Mouse (Mus musculus) embryonic facial prominence, embryonic 11.5 days (tissue): ENCODE measurements around the gene Mri1. TPM values are rescaled to one million over a fixed set of nuclear protein-coding genes. Genes with fewer than 3 reads are reported as not detected.
"Not testable (repeated sequence)": the region's sequence is repeated elsewhere in the genome, so short reads cannot be mapped to it uniquely, and the experiment has no call there.

Source experiments
- ATAC-seq: fragments of 200-750 bp; cut with Nextera tagmentation; replicated peaks from 2 replicates; pipeline ENCODE4 v1.8.0; 2017; ENCODE audit warnings: low read depth; ENCODE audit not compliant: insufficient number of reproducible peaks, low FRiP score, low TSS enrichment
- DNase-seq: peaks from one replicate; pipeline ENCODE4 v3.0.0-alpha.2; 2015; ENCODE audit warnings: low spot score
- H3K27ac ChIP-seq: fragments of 300-500 bp; sonication (generic); replicated peaks from 2 replicates; pipeline ENCODE4 v1.5.1; 2014; ENCODE audit warnings: mild to moderate bottlenecking, low read depth, low read length, control low read depth
- H3K27me3 ChIP-seq: fragments of 300-500 bp; sonication (generic); 2 replicates; pipeline ENCODE4 v1.6.1; 2014; ENCODE audit warnings: mild to moderate bottlenecking, low read length, moderate library complexity, mixed read lengths; ENCODE audit not compliant: control insufficient read depth, insufficient read depth
- H3K36me3 ChIP-seq: fragments of 300-500 bp; sonication (generic); replicated peaks from 2 replicates; pipeline ENCODE4 v1.6.1; 2014; ENCODE audit warnings: low read depth, mild to moderate bottlenecking, low read length, moderate library complexity, mixed read lengths; ENCODE audit not compliant: control insufficient read depth, insufficient read depth
- H3K4me1 ChIP-seq: fragments of 300-500 bp; sonication (generic); 2 replicates; pipeline ENCODE4 v1.6.1; 2014; ENCODE audit warnings: low read length, mixed read lengths; ENCODE audit not compliant: control insufficient read depth, insufficient read depth
- H3K4me2 ChIP-seq: fragments of 300-500 bp; sonication (generic); 2 replicates; pipeline ENCODE4 v1.6.1; 2014; ENCODE audit warnings: low read depth, mild to moderate bottlenecking, control low read depth, low read length, moderate library complexity
- H3K4me3 ChIP-seq: fragments of 300-500 bp; sonication (generic); 2 replicates; pipeline ENCODE4 v1.5.1; 2014; ENCODE audit warnings: low read depth, low read length, control low read depth
- H3K9ac ChIP-seq: fragments of 300-500 bp; sonication (generic); replicated peaks from 2 replicates; pipeline ENCODE4 v1.6.1; 2014; ENCODE audit warnings: mild to moderate bottlenecking, control low read depth, low read length
- H3K9me3 ChIP-seq: fragments of 300-500 bp; sonication (generic); replicated peaks from 2 replicates; pipeline ENCODE4 v1.6.1; 2016; ENCODE audit warnings: mild to moderate bottlenecking, low read length, inconsistent platforms, mixed read lengths; ENCODE audit not compliant: control insufficient read depth
- WGBS: fragments of 180-500 bp; shearing (Covaris S2); extraction: QIAGEN DNeasy Blood & Tissue Kit; methylation state at CpG from one replicate; pipeline ENCODE4 v1.1.7; 2014; 5-methylcytosine and 5-hydroxymethylcytosine counted together
- polyA plus RNA-seq: library from polyadenylated mRNA; unstranded; fragments of >200 nt; fragmentation: Nextera tagmentation; extraction: Ambion mirVana; gene quantifications from 2 replicates; pipeline ENCODE4 v1.2.1, GENCODE M21; 2014

Gene Mri1
- 50.6 and 54.1 TPM in 2 replicates for polyA plus RNA-seq

DNA sequence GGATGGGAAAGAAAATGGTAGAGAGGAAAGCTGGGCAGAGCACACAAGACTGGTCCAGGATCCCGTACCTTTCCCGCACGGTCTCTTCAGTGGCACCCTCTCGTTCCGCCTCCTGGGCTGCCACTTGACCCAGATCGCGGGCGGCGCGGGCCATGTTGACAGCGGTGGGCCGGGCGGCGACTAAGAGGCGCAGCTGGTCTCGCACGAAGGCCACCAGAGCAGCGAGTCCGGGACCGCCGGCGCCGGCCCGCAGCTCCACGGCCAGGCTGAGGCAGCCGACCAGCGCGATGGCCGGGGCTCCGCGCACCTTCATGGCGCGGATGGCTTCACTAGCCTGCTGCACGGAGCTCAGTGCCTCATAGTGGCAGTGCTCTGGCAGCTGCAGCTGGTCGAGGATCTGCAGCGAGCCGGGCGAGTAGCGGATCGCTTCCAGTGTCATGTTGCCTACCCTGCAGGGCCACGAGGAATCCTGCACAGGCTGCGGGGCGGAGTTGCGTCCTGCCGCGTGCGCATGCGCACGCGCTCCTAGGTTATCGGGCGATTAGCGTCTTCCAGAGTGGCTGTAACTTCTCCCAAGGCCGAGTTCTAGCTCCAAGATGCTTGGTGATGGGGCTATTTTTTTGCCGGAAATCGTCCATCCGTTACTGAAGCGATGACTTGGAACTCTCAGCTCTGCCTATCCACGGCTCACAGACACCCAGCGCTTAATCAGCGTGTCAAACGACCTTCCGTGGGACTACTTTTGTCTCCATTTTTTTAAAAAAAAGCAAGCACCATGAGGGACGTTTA, at the start of gene Mri1:
Gene Mri1 (minus strand): TSS at position 505 of the 789 bp plus-strand sequence.
- DNase-seq (peak; percentile 95), ATAC-seq (peak; percentile 81)
- peak within 1 kb of the TSS; percentile 70 for H3K9ac ChIP-seq
- WGBS = under 1% methylated on average over 64 of the region's 64 CpGs
- H3K4me1 ChIP-seq = peaks cover 5% of the 10 kb centered on the region; the same call in 1 of the 2 replicates
- peaks cover 3% of the 10 kb centered on the region for H3K36me3 ChIP-seq
- peak within 1 kb of the TSS; percentile 75 for H3K27ac ChIP-seq
- H3K4me3 ChIP-seq = peak within 1 kb of the TSS; percentile 70
- no peaks in the 10 kb centered on the region for H3K27me3 ChIP-seq
- no peaks in the 10 kb centered on the region for H3K9me3 ChIP-seq
- H3K4me2 ChIP-seq = peak within 1 kb of the TSS; percentile 88

DNA sequence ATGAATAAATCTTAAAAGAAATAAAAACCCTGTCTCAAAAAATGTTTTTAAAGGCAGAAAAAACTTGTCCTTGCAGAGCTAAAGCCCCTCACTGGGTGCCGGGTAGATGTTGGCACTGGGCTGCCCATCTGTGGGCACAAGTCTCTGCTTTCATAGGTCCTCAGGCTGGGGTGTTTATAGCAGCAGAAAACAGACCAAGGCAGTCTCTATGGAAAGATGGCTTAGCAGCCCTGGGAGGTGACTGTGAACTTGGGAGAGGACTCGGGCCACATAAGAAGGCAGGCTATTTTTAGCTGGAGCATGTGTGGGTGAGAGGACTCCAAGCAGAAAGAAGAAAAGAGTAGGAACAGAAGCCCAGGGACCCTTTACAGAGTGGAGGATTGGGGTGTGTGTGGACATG, 46.8 kb upstream of the Mri1 start:
- Histone ChIP-seq H3K4me3 (no peak overlapping the region), H3K4me1 (no peaks in the 10 kb centered on the region), H3K27ac (no peak overlapping the region), H3K4me2 (no peak overlapping the region), H3K27me3 (no peaks in the 10 kb centered on the region), H3K9ac (no peak overlapping the region), H3K36me3 (no peaks in the 10 kb centered on the region), H3K9me3 (no peaks in the 10 kb centered on the region)
- DNase-seq (no peak), ATAC-seq (no peak)
- whole genome bisulfite sequencing = 87% methylated on average over 2 of the region's 2 CpGs

DNA sequence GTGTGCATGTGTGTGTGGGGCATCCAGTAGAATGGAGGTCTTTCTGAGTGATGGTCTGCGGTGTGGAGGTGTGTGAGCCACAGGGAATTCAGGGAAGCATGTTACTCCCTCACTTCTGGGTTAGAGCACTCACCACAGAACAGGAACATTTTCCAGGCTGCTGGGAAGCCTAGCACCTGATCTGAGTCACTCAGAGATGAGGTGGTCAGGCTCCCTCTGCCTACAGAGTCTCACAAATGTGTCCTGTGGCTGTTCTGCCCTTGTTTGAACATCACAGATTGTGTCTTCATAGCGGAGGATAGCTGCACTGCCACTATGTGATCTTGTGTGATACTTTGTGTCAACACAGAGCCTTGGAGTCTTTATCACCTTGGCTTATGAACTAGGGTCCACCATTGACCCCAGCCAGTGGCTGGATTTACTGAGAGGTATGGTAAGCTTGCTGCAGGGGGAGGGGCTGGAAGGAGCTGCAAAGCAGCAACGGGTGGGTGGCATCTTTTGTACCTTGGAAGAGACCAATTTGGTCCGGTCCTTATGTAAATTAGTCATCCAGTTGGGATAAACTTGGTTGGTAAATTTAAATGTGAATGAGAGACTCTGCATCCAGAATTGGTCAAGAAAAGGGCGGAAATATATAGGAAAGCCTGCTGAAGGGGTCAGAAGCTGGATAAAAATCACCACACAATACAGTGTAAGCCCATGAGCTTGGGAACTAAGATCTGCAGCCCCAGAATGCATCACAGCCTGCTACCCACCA, 40.1 kb upstream of the Mri1 start:
- no peak for DNase-seq
- no peaks in the 10 kb centered on the region for H3K9me3 ChIP-seq
- H3K4me3 ChIP-seq = no peak overlapping the region
- H3K4me1 ChIP-seq = no peaks in the 10 kb centered on the region
- no peak overlapping the region for H3K9ac ChIP-seq
- H3K27me3 ChIP-seq = no peaks in the 10 kb centered on the region
- H3K4me2 ChIP-seq = no peak overlapping the region
- 62% methylated on average over 5 of the region's 5 CpGs for WGBS
- no peak for ATAC-seq
- no peaks in the 10 kb centered on the region for H3K36me3 ChIP-seq
- no peak overlapping the region for H3K27ac ChIP-seq

DNA sequence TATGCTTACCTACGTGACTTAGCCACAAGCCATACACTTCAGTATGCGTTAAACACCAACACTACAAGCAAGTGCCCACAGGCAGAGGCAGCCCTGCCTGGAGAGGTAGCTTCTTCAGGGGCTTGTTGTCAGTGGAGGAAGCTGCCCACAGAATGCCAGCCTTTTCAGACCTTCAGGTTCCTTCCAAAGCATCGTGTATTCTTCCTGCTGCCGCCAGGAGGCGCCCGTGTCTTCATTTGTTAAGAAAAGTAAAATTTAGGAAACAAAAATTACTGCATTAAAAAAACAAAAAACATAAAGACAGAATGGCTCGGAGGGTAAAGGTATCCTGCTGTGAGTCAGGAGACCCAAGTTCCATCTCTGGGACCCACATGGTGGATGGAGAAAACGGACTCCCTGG, 34.6 kb upstream of the Mri1 start:
- no peaks in the 10 kb centered on the region for H3K4me1 ChIP-seq
- WGBS = 23% methylated on average over 8 of the region's 8 CpGs
- H3K4me3 ChIP-seq = no peak overlapping the region
- no peak overlapping the region for H3K27ac ChIP-seq
- no peaks in the 10 kb centered on the region for H3K27me3 ChIP-seq
- DNase-seq (peak; percentile 73), ATAC-seq (no peak)
- no peaks in the 10 kb centered on the region for H3K9me3 ChIP-seq
- no peak overlapping the region for H3K9ac ChIP-seq
- no peak overlapping the region for H3K4me2 ChIP-seq
- H3K36me3 ChIP-seq = no peaks in the 10 kb centered on the region

DNA sequence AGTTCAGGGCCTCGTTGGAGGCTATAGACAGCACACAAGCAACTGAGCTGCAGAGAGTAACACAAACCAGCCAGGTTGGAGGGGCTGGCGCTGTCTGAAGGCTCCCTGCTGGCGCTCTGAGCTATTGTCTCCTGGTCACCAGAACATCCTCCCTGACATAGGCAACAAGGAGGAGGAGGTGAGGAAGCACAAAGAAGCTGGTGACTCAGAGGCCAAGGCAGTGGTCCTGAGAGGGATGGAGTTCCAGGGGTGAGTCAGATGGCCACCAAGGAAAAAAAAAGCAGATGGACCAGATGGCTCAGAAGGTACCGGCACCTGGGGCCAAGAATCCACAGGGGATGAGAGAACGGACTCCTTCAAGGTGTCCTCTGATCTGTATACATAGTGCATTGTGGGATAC, 34.0 kb upstream of the Mri1 start:
- DNase-seq (no peak), ATAC-seq (no peak)
- no peaks in the 10 kb centered on the region for H3K9me3 ChIP-seq
- H3K4me2 ChIP-seq = no peak overlapping the region
- H3K9ac ChIP-seq = no peak overlapping the region
- WGBS = 63% methylated on average over 5 of the region's 5 CpGs
- H3K36me3 ChIP-seq = no peaks in the 10 kb centered on the region
- no peaks in the 10 kb centered on the region for H3K4me1 ChIP-seq
- no peak overlapping the region for H3K4me3 ChIP-seq
- no peak overlapping the region for H3K27ac ChIP-seq
- no peaks in the 10 kb centered on the region for H3K27me3 ChIP-seq

DNA sequence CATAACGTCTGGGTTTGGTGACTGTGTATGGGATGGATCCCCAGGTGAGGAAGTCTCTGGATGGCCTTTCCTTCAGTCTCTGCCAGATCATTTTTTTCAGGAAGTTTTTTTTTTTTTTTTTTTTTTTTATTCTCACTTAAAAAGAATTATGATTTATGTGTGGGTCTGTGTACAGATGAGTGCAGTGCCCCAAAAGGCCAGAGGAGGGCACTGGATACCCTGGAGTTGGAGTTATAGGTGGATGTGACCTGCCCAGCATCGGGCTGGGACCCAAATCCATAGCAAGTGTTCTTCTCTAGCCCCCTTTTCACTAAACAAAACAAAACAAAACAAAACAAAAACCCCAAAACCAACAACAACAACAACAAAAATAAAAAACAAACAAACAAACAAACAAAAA, 31.8 kb upstream of the Mri1 start:
- Histone ChIP-seq H3K4me2 (no peak overlapping the region), H3K9me3 (no peaks in the 10 kb centered on the region), H3K9ac (no peak overlapping the region), H3K4me3 (no peak overlapping the region), H3K27me3 (no peaks in the 10 kb centered on the region), H3K36me3 (no peaks in the 10 kb centered on the region), H3K27ac (no peak overlapping the region), H3K4me1 (no peaks in the 10 kb centered on the region)
- WGBS = 59% methylated on average over 2 of the region's 2 CpGs
- no peak for ATAC-seq
- DNase-seq = peak; percentile 43

DNA sequence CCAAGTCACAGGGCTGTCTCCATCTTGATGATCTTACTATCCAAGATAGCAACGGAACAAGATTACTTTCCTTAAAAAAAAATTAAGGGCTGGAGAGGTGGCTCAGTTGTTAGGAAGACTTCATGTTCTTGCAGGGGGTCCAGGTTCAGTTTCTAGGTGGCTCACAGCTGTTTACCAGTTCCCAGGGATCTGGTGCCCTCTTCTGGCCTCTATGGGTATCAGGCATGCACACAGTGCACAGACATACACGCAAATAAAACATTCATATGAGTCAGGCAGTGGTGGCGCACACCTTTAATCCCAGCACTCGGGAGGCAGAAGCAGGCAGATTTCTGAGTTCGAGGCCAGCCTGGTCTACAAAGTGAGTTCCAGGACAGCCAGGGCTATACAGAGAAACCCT, 28.5 kb upstream of the Mri1 start:
- 0 out of 2 replicates have a peak overlapping the region, but pooled peaks have one; percentile 20 for H3K27ac ChIP-seq
- H3K4me1 ChIP-seq, H3K4me2 ChIP-seq, H3K4me3 ChIP-seq, ATAC-seq, H3K9ac ChIP-seq, H3K27me3 ChIP-seq, H3K36me3 ChIP-seq, H3K9me3 ChIP-seq: not testable (repeated sequence)
- DNase-seq = peak; percentile 58
- 65% methylated on average over 5 of the region's 5 CpGs for WGBS

DNA sequence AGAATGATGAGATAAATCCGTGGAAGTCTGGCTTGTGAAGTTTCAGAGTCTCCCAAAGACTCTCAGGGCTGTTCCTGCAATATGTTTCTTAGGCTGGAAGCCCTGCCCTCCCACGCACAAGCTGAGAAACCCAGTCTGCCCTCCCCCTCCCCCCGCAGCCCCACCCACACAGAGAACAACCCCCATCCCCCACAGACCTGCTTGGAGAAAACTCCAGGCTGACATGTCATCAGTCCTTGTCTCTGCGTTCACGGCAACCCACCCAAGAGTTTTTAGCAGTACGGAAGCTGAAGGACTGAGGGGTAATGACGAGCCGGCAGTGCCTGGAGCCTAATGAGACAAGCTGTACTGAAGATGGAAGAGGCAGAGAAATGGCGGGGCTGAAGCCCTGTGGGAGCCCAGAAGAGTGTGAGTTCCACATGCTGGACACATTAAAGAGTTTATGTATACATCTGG, 27.5 kb upstream of the Mri1 start:
- Histone ChIP-seq H3K27ac (no peak overlapping the region; the same call in 1 of the 2 replicates), H3K36me3 (no peaks in the 10 kb centered on the region), H3K9me3 (no peaks in the 10 kb centered on the region), H3K4me3 (no peak overlapping the region), H3K27me3 (no peaks in the 10 kb centered on the region), H3K9ac (peak overlapping the region; percentile 7; the same call in 1 of the 2 replicates), H3K4me1 (no peaks in the 10 kb centered on the region), H3K4me2 (peak overlapping the region; percentile 30)
- 26% methylated on average over 9 of the region's 9 CpGs for WGBS
- no peak for ATAC-seq
- peak; percentile 58 for DNase-seq
